Mouse (Mus musculus): ENCODE measurements around the gene Prdm15.

GRCm38 (mm10) chr16:97877502-97877901 is 25.9 kb upstream of the Prdm15 start:
- TF ChIP-seq POLR2A (IDR thresholded peaks at IDR 0.05; ENCODE audit: borderline replicate concordance, insufficient read depth, low read length) (no peak), CTCF (IDR thresholded peaks at IDR 0.05; ENCODE audit: borderline replicate concordance, insufficient read depth, low read depth, low read length) (no peak)
